Mouse (Mus musculus) embryonic facial prominence, embryonic 13.5 days (tissue): ENCODE results near the gene Lsm11. TPM values are rescaled to one million over a fixed set of nuclear protein-coding genes. Genes with fewer than 3 reads are reported as not detected.

Source experiments
- ATAC-seq: fragments of 200-750 bp; cut with Nextera tagmentation; 2 replicates; pipeline ENCODE4 v1.8.0; 2017; ENCODE audit warnings: low read depth; ENCODE audit not compliant: insufficient number of reproducible peaks, insufficient read depth, low FRiP score, low TSS enrichment
- H3K27ac ChIP-seq: fragments of 300-500 bp; sonication (generic); 2 replicates; pipeline ENCODE4 v1.5.1; 2015; ENCODE audit warnings: moderate library complexity, mild to moderate bottlenecking, inconsistent platforms
- H3K27me3 ChIP-seq: fragments of 300-500 bp; sonication (generic); 2 replicates; pipeline ENCODE4 v1.6.1; 2015; ENCODE audit warnings: mild to moderate bottlenecking, inconsistent platforms
- H3K36me3 ChIP-seq: fragments of 300-500 bp; sonication (generic); 2 replicates; pipeline ENCODE4 v1.6.1; 2015; ENCODE audit warnings: mild to moderate bottlenecking, inconsistent platforms
- H3K4me1 ChIP-seq: fragments of 300-500 bp; sonication (generic); 2 replicates; pipeline ENCODE4 v1.6.1; 2015; ENCODE audit warnings: inconsistent platforms
- H3K4me2 ChIP-seq: fragments of 300-500 bp; sonication (generic); 2 replicates; pipeline ENCODE4 v1.6.1; 2015; ENCODE audit warnings: moderate library complexity, mild to moderate bottlenecking, inconsistent platforms
- H3K4me3 ChIP-seq: fragments of 300-500 bp; sonication (generic); 2 replicates; pipeline ENCODE4 v1.5.1; 2015; ENCODE audit warnings: mild to moderate bottlenecking, inconsistent platforms
- H3K9ac ChIP-seq: fragments of 300-500 bp; sonication (generic); 2 replicates; pipeline ENCODE4 v1.6.1; 2015; ENCODE audit warnings: mild to moderate bottlenecking, inconsistent platforms
- H3K9me3 ChIP-seq: fragments of 300-500 bp; sonication (generic); 2 replicates; pipeline ENCODE4 v1.6.1; 2016; ENCODE audit warnings: inconsistent platforms
- WGBS: fragments of 180-500 bp; shearing (Covaris S2); methylation state at CpG from one replicate; pipeline ENCODE4 v1.1.7; 2015; ENCODE audit warnings: mixed read lengths; 5-methylcytosine and 5-hydroxymethylcytosine counted together
- polyA plus RNA-seq: library from polyadenylated mRNA; unstranded; fragments of >200 nt; fragmentation: Nextera tagmentation; extraction: Ambion mirVana; gene quantifications from 2 replicates; pipeline ENCODE4 v1.2.1, GENCODE M21; 2015

Lsm11 gene
- polyA plus RNA-seq, 1 experiment from 2014 or later, result 7.0 TPM

DNA sequence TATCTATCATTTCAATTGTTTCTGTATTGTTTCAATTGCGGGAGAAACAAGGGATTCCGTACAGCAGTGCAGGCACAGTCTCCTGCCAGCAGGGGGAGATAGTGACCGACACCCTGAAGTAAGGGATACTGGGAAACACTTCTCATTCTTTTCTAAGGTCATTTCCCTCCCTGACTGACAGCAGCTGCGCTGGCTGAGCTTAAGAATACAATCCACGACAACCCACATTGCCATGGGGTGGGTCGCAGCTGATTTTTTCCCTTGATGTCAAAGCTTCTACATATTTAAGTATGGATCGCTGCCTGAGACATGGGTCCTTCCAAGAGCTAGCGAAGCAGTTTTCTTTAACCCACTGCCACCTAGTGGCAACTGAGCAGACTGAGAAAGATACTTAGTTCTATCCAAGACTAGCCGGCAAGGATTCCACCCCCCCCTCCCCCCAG lies 18.1 kb downstream of the Lsm11 start:
- Histone ChIP-seq H3K36me3 (peaks cover 18% of the 10 kb centered on the region), H3K9ac (peak overlapping the region; percentile 68), H3K4me3 (peak overlapping the region; percentile 42), H3K9me3 (no peaks in the 10 kb centered on the region), H3K27ac (no peak overlapping the region), H3K4me1 (no peaks in the 10 kb centered on the region), H3K4me2 (peak overlapping the region; percentile 62), H3K27me3 (no peaks in the 10 kb centered on the region)
- under 1% methylated on average over 9 of the region's 9 CpGs for WGBS
- peak; percentile 70; the same call in 1 of the 2 replicates for ATAC-seq

DNA sequence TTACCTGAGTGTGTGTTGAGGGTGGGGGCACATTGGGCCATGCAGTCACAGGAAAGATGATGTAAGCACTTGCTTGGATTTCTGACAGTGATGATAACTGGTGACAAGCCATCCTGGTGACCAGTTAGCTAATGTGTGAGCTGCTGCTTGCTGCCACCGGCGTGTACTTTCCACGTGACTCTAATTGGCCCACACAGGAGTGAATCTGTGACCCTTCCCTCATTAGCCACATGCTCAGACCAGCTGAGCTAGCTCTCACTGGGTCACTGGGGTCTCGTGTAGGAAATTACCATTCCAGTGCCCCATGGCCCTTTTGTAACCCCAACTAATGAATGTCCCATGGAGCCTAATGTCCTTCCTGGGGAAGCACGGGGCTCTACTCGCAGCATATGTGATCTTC lies 19.3 kb downstream of the Lsm11 start:
- peaks cover 4% of the 10 kb centered on the region for H3K4me1 ChIP-seq
- H3K27me3 ChIP-seq, result no peaks in the 10 kb centered on the region
- WGBS, result 33% methylated on average over 6 of the region's 6 CpGs
- no peak overlapping the region for H3K4me2 ChIP-seq
- peaks cover 13% of the 10 kb centered on the region for H3K36me3 ChIP-seq
- no peaks in the 10 kb centered on the region for H3K9me3 ChIP-seq
- no peak overlapping the region for H3K27ac ChIP-seq
- no peak overlapping the region for H3K9ac ChIP-seq
- H3K4me3 ChIP-seq, result no peak overlapping the region
- no peak for ATAC-seq

DNA sequence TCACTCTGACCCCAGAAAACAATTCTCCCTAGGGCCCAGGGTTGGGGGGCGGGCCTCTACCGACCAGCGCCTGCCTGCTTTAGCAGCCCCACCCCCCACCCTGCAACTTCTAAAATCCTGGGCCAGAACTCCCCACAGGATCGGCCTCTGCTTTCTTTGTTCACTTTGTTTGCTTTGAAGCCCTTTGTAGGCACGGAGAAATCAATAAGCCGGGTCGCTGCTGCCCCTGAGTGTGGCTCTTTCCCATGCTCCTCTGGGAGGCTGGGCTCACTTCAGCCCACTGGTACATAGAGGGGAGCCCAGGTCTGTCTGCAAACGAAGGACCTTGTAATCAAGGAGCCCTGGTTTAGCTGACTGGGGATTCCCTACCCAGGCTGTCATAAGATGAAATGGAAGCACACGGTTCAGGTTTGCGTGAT lies 23.2 kb downstream of the Lsm11 start:
- Histone ChIP-seq H3K9me3 (no peaks in the 10 kb centered on the region), H3K27me3 (no peaks in the 10 kb centered on the region), H3K4me3 (no peak overlapping the region), H3K9ac (0 out of 2 replicates have a peak overlapping the region, but pooled peaks have one; percentile 49), H3K36me3 (no peaks in the 10 kb centered on the region), H3K4me1 (peaks cover 4% of the 10 kb centered on the region), H3K27ac (no peak overlapping the region), H3K4me2 (peak overlapping the region; percentile 42; the same call in 1 of the 2 replicates)
- ATAC-seq, result no peak
- WGBS, result 16% methylated on average over 10 of the region's 10 CpGs

DNA sequence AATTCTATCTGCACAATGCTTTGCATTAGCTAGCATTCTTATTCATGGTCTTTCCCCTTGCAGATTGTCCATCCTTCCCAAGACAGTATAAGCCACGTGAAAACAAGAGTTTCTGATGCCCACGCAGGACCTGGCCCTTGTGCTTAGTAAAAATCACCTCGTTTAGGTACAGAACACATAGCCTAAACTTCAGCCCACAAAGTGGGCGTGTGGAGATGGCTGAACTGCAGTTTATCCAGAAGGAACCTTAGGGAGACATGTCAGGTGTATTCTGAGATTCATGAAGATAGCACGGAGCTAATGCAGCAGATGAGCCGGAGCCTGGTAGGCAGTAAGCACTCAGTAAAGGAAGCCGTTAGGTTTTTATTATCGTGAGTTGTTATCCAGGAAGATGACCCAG lies 23.7 kb downstream of the Lsm11 start:
- WGBS, result 60% methylated on average over 8 of the region's 8 CpGs
- H3K4me2 ChIP-seq, result peak overlapping the region; percentile 42; the same call in 1 of the 2 replicates
- peaks cover 4% of the 10 kb centered on the region for H3K4me1 ChIP-seq
- H3K36me3 ChIP-seq, result no peaks in the 10 kb centered on the region
- H3K9ac ChIP-seq, result no peak overlapping the region
- no peak overlapping the region for H3K27ac ChIP-seq
- no peak for ATAC-seq
- H3K9me3 ChIP-seq, result no peaks in the 10 kb centered on the region
- no peaks in the 10 kb centered on the region for H3K27me3 ChIP-seq
- H3K4me3 ChIP-seq, result no peak overlapping the region

DNA sequence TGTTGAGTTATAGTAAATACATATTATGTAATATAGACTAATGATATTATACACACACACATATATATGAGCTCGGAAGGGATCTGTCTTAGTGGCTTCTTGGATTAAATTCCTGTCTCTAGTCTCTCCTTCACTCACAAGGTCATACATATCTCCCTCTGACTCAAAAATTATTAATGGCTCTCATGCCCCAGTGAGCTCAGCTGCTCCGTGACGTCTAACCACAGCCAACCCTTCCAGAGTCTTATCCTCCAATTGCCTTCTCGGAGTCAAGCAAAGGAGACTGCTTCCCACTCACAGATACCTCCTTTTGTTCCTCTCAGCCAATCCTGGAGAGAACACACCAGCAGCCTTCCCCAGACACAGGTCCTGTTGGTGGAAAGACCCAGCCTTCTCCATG lies 25.9 kb downstream of the Lsm11 start:
- no peak overlapping the region for H3K9ac ChIP-seq
- no peak overlapping the region for H3K4me3 ChIP-seq
- WGBS, result 86% methylated on average over 4 of the region's 4 CpGs
- peaks cover 4% of the 10 kb centered on the region for H3K4me1 ChIP-seq
- no peaks in the 10 kb centered on the region for H3K36me3 ChIP-seq
- H3K27me3 ChIP-seq, result no peaks in the 10 kb centered on the region
- no peak for ATAC-seq
- no peak overlapping the region for H3K27ac ChIP-seq
- no peaks in the 10 kb centered on the region for H3K9me3 ChIP-seq
- no peak overlapping the region for H3K4me2 ChIP-seq

DNA sequence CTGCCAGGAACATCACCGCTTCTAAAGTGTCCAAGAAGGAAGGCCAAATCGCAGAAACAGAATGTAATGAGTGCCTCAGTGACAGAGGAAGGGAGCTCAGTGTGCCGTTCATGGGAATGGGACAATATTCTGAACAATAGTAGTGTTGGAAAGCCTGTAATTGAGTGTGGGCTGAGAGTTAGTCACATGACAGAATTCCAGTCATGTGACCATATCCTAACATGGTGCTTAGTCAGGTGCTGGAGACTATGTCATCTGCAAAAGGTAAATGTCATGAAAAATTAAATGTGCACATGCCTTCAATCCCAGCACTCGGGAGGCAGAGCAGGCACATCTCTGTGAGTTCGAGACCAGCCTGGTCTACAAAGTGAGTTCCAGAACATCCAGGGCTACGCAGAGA lies 26.7 kb downstream of the Lsm11 start:
- Histone ChIP-seq H3K36me3 (no peaks in the 10 kb centered on the region), H3K27ac (no peak overlapping the region), H3K4me2 (no peak overlapping the region), H3K4me3 (no peak overlapping the region), H3K27me3 (no peaks in the 10 kb centered on the region), H3K9me3 (no peaks in the 10 kb centered on the region), H3K9ac (no peak overlapping the region), H3K4me1 (peaks cover 4% of the 10 kb centered on the region)
- ATAC-seq, result no peak
- WGBS, result 93% methylated on average over 6 of the region's 6 CpGs

DNA sequence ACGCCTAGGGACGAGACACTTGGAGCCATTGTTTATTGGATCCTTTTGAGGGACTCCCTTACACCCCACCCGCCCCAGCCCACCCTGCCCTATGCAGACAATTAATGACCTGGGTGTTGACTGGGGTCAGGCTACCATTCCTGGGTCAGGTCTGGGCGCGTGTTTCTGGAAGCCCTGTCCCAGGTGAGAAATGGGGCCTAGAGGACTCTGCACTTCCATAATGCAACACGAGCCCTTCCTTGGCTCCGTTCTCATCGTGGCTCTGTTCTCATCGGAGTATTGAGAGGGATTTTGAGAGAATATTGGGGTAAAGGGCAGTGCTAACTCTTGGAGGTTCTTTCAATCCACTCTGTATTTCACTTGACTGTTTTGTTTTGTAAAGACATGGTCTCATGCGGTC lies 28.5 kb downstream of the Lsm11 start:
- Histone ChIP-seq H3K27ac (no peak overlapping the region), H3K9ac (no peak overlapping the region), H3K36me3 (peaks cover 9% of the 10 kb centered on the region), H3K9me3 (no peaks in the 10 kb centered on the region), H3K4me1 (no peaks in the 10 kb centered on the region; the same call in 1 of the 2 replicates), H3K4me2 (no peak overlapping the region), H3K27me3 (no peaks in the 10 kb centered on the region), H3K4me3 (no peak overlapping the region)
- no peak for ATAC-seq
- 85% methylated on average over 10 of the region's 10 CpGs for WGBS

DNA sequence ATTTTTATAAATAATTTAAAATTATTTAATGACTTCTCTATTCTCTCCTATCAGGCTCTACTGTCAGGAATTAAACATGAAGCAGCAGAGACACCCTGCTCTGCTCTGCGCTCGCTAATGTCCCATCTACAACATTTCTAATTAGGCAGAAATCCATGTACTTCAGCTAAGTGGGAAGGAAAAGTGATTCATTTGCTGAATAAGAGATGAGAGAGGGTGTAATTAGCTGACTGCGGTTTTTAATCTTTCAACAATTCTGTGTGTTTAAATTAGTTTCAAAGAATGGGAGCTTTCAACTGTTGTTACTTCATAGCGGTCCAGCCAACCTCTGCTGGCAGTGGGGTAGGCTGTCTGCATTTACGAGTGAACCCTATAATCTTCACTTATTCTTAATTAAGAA lies 34.0 kb downstream of the Lsm11 start:
- no peak for ATAC-seq
- H3K36me3 ChIP-seq, result peaks cover 56% of the 10 kb centered on the region
- no peaks in the 10 kb centered on the region for H3K9me3 ChIP-seq
- no peaks in the 10 kb centered on the region for H3K27me3 ChIP-seq
- no peak overlapping the region for H3K4me2 ChIP-seq
- WGBS, result 91% methylated on average over 5 of the region's 5 CpGs
- H3K4me3 ChIP-seq, result no peak overlapping the region
- H3K27ac ChIP-seq, result no peak overlapping the region
- no peak overlapping the region for H3K9ac ChIP-seq
- H3K4me1 ChIP-seq, result no peaks in the 10 kb centered on the region

DNA sequence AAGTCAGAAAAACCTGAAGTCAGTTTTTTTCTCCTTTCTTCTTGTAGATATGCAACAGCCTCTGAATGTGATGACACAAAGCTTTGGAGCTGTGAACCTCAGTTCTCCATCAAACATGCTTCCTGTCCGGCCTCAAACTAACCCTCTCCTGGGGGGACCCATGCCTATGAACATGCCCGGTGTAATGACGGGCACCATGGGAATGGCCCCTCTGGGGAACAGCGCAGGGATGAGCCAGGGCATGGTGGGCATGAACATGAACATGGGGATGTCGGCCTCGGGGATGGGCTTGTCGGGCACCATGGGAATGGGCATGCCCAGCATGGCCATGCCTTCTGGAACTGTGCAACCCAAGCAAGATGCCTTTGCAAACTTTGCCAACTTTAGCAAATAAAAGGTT lies 35.8 kb downstream of the Lsm11 start:
- ATAC-seq, result no peak
- Histone ChIP-seq H3K9ac (no peak overlapping the region), H3K27me3 (no peaks in the 10 kb centered on the region), H3K4me2 (no peak overlapping the region), H3K27ac (no peak overlapping the region), H3K4me3 (no peak overlapping the region), H3K4me1 (no peaks in the 10 kb centered on the region), H3K36me3 (peaks cover 62% of the 10 kb centered on the region), H3K9me3 (no peaks in the 10 kb centered on the region)
- 96% methylated on average over 7 of the region's 7 CpGs for WGBS

DNA sequence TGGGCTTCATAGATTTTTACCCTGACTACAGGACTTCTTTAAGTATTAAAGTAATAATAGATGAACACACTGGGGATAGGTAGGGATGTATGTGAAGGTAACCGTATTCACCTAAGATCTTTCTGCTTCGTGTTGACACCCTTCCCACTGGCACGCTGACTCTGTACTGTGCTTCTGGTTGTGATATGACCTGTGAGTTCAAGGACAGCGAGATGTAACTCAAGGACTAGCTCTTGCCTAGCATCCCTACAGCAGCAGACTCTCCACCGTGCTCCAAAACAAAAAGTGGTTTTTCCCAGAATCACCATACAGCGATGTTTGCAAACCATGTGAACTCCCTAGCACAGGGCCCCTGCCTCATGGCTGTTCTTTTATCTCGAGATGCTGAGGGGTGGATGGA lies 36.7 kb downstream of the Lsm11 start:
- 94% methylated on average over 7 of the region's 7 CpGs for whole genome bisulfite sequencing
- no peak for ATAC-seq
- Histone ChIP-seq H3K27ac (no peak overlapping the region), H3K9me3 (no peaks in the 10 kb centered on the region), H3K4me2 (no peak overlapping the region), H3K4me3 (no peak overlapping the region), H3K27me3 (no peaks in the 10 kb centered on the region), H3K9ac (no peak overlapping the region), H3K36me3 (peaks cover 70% of the 10 kb centered on the region), H3K4me1 (no peaks in the 10 kb centered on the region)

DNA sequence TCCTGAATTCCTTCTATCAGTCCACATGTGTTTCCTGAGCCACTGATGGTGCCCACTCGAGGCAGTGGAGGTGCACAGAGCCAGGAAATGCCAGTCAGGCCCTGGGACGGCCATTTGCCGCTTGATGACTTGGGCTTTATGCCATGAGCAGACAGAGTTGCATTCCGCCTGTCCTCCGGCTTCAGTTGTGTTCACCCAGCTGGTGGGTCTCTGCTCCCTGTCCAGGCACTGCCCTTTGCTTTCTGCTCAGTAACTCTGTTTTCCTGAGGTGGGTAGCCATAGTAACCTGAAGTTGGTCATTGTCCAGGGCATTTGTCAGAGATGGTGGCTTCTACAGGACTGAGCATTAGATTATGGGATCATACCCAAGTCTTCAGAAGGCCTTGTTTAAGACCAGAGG lies 37.4 kb downstream of the Lsm11 start:
- Histone ChIP-seq H3K4me3 (no peak overlapping the region), H3K9ac (no peak overlapping the region), H3K27ac (no peak overlapping the region), H3K4me2 (no peak overlapping the region), H3K9me3 (no peaks in the 10 kb centered on the region), H3K4me1 (no peaks in the 10 kb centered on the region), H3K27me3 (no peaks in the 10 kb centered on the region), H3K36me3 (peaks cover 78% of the 10 kb centered on the region)
- WGBS, result 87% methylated on average over 5 of the region's 5 CpGs
- ATAC-seq, result no peak

DNA sequence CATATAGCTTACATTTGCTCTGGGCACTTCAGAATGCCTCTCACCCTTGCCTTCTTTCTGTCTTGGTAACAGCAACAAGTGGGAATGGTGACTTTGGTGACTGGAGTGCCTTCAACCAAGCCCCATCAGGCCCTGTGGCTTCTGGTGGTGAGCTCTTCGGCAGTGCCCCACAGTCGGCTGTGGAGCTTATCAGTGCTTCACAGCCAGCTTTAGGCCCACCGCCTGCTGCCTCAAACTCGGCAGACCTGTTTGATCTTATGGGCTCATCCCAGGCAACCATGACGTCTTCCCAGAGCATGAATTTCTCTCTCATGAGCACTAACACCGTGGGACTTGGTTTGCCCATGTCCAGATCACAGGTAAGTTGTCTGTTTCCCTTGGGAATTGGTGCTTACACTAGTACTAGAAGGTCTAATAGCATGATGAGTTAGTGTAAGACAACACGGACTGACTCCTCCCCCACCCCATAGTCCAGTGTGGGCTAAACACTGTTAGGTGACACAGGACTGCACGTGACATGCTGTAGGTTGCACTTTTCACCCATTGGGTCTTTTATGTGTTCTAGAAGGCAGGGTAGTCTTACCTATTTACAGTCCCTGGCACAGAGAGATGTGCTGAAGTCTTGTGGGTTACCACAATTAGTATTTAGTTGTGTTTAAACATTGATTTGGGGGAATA lies 38.5 kb downstream of the Lsm11 start:
- Histone ChIP-seq H3K4me3 (no peak overlapping the region), H3K9ac (no peak overlapping the region), H3K4me1 (no peaks in the 10 kb centered on the region), H3K4me2 (no peak overlapping the region), H3K36me3 (peaks cover 74% of the 10 kb centered on the region), H3K27me3 (no peaks in the 10 kb centered on the region), H3K9me3 (no peaks in the 10 kb centered on the region), H3K27ac (no peak overlapping the region)
- 88% methylated on average over 8 of the region's 8 CpGs for WGBS
- no peak for ATAC-seq
